Mouse (Mus musculus): ENCODE measurements at regions not wholly inside any gene's neighbourhood (a gene's known extent, or its start where the extent isn't known, plus 50 kb on each side); places are given as distances from the start of the nearest gene placed in this dataset.

GRCm38 (mm10) chr2:63434327-63434726, 250.2 kb upstream of the Kcnh7 start:
- TF ChIP-seq POLR2A (IDR thresholded peaks at IDR 0.05; ENCODE audit: control insufficient read depth, low read depth, low read length) (no peak), CTCF (IDR thresholded peaks at IDR 0.05; ENCODE audit: control insufficient read depth, insufficient read depth, insufficient replicate concordance, low read depth, low read length) (no peak)
